Mouse (Mus musculus): Measurements from ENCODE around the gene Ascl4. TPM values are rescaled to one million over a fixed set of nuclear protein-coding genes. Genes with fewer than 3 reads are reported as not detected.

Gene Ascl4
- polyA plus RNA-seq (2017; shearing (Covaris generic)): not detected

DNA sequence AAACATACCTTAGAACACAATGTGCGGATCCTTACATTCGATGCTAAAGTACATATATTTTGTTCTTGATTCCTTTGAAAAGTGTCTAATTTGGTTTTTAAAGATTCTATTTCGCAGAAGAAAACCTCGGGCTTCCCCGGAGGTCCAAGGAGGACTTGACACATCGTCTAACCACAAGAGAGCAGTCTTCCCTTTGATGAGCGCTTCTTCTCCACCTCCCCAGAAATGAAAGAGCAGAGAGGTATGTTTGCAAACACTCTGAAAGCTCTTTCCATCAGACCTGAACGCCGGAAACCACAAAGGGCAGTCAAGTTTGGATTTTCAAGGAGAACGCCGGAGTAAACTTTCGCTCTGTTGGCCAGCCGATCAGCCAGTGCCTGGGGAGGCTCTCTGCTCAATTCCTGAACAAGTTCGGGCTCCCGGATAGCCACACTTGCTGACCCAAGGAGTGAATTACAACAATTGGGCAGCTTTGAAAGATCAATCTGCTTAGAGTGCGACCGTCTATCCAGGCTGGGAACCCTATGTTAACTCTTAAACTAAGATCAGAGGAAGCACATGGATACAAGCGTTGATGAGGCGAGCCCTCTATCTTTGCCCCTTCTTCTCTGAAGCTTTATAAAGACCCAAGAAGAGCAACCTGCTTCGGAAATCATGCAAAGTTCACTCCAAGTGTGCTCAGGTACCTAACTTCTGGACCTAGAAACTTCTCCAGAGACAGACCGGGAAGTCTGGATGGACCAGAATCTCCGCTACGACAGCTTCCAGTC is at the start of gene Ascl4:
TSS of gene Ascl4 (plus strand) at position 6 of the 770 bp plus-strand sequence.

DNA sequence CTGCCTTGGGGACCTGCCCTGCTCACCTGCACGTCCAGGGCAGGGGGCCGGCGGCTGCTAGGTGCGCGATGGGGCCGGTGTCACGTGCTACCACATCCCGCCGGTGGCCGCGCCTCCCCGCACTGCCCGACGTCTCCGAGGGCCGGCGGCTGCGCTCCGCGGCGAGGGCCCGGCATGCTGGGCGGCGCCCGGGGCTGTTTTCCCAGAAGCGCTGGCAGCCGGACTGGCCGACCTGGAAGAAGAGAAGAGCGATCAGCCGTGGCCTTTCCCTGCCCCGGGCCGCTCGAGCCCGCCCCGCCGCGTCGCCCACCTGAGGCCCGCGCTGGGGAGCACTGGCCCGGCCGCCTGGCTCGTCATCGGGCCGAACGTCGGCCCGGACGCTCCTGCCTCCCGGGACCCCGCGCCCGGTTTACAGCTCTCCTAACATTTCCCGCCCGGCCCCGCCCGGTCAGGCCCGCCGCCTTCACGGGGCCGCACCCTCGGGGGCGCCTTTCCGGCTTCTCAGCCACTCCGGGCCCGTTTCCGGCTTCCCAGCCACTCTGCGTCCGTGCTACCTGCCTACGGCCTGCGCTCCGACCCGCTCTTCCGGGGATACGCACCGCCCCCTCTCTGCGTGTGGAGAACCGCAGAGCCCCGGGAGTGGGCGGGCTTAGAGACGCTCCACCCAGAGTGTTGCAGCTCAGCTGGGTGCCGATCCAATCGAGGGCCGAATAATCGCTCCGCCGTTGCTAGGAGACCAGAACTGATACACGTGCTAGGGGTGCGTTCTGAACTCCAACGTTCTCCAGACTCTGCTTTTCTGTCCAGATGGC is 10.8 kb upstream of the Ascl4 start, which contains the start of gene Prdm4:
TSS of gene Prdm4 (minus strand) at position 645 of the 812 bp plus-strand sequence.

DNA sequence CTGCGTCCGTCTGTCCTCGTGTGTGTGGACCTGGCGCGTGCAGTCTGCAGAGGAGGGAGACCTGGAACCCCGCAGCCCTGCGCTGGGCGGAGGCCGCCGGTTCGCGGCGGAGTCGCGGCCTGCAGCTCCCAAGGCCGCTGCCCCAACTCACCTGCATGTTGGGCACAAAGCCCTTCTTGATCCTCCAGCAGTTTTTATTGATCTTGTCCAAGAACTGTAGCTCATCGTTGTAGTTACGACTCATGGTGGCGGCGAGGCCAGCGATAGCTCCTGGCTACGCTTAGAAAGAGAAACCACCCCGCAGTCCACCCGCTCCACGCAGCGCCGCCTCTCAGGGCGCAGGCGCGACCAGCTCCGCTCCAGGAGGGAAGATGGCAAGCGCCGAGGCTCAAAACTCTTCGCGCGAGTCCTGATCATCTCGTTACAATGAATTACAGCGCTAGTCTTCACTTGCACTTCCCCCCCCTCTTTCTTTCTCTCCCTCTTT is 30.0 kb downstream of the Ascl4 start, which contains the start of gene Rtcb:
TSS of gene Rtcb (minus strand) at position 360 of the 487 bp plus-strand sequence.

Other genes with a start within 250 kb of the Ascl4 start
- 69.2 TPM for gene Pwp1, start 98.2 kb upstream of the Ascl4 start, polyA plus RNA-seq (2017; shearing (Covaris generic))
- gene Prdm4, start 10.5 kb upstream of the Ascl4 start, polyA plus RNA-seq (2017; shearing (Covaris generic)): 2.9 TPM
- 159 TPM for gene Rtcb, start 30.1 kb downstream of the Ascl4 start, polyA plus RNA-seq (2017; shearing (Covaris generic))
- not detected for gene Bpifc, start 84.2 kb downstream of the Ascl4 start, polyA plus RNA-seq (2017; shearing (Covaris generic))
- gene Fbxo7, start 94.3 kb downstream of the Ascl4 start, polyA plus RNA-seq (2017; shearing (Covaris generic)): 42.8 TPM